Mouse (Mus musculus) MEL (cell line): Measurements from ENCODE around the gene Ppfia3. TPM values are rescaled to one million over a fixed set of nuclear protein-coding genes. Genes with fewer than 3 reads are reported as not detected.

Source experiments
- DNase-seq: peaks from one replicate; pipeline ENCODE4 v3.0.0; 2011; ENCODE audit warnings: low read depth, low spot score
- H3K27ac ChIP-seq: 2 replicates; pipeline ENCODE4 v1.5.1; 2012; ENCODE audit warnings: low read depth, mild to moderate bottlenecking, control low read depth, low read length, moderate library complexity; ENCODE audit not compliant: control insufficient read depth
- H3K27me3 ChIP-seq, 2 experiments: fragments of 150-350 bp in 1 of 2; sonication (generic) in 1 of 2; 2 replicates each; pipeline ENCODE4 v1.6.1; 2012; ENCODE audit warnings: low read length in 2 of 2, mild to moderate bottlenecking in 2 of 2, improper control_type of control experiment in 1 of 2, moderate library complexity in 1 of 2; ENCODE audit not compliant: insufficient read depth in 2 of 2, control insufficient read depth in 1 of 2
- H3K36me3 ChIP-seq, 2 experiments: 2 replicates each; pipeline ENCODE4 v1.6.1; 2012 to 2014; ENCODE audit warnings: low read length in 2 of 2, improper control_type of control experiment in 1 of 2, inconsistent platforms in 1 of 2, mild to moderate bottlenecking in 1 of 2; ENCODE audit not compliant: insufficient read depth in 2 of 2, control insufficient read depth in 1 of 2
- H3K4me1 ChIP-seq, 2 experiments: fragments of 150-350 bp in 1 of 2; sonication (generic) in 1 of 2; 2 replicates each; pipeline ENCODE4 v1.6.1; 2012; ENCODE audit warnings: low read length in 2 of 2, improper control_type of control experiment in 1 of 2, mild to moderate bottlenecking in 1 of 2; ENCODE audit not compliant: insufficient read depth in 2 of 2, control insufficient read depth in 1 of 2
- H3K4me3 ChIP-seq, 2 experiments: fragments of 150-350 bp in 1 of 2; sonication (generic) in 1 of 2; 2 replicates each; pipeline ENCODE4 v1.5.1; 2012; ENCODE audit warnings: low read depth in 2 of 2, low read length in 2 of 2, mild to moderate bottlenecking in 2 of 2, moderate library complexity in 2 of 2, control low read depth in 1 of 2, improper control_type of control experiment in 1 of 2; ENCODE audit not compliant: control insufficient read depth in 1 of 2, insufficient read depth in 1 of 2
- H3K79me2 ChIP-seq: 2 replicates; pipeline ENCODE4 v1.6.1; 2012; ENCODE audit warnings: mild to moderate bottlenecking, low read length, moderate library complexity; ENCODE audit not compliant: control insufficient read depth, poor library complexity, insufficient read depth
- H3K9ac ChIP-seq: 2 replicates; pipeline ENCODE4 v1.6.1; 2012; ENCODE audit warnings: low read depth, mild to moderate bottlenecking, control low read depth, low read length, moderate library complexity; ENCODE audit not compliant: control insufficient read depth, poor library complexity, severe bottlenecking
- H3K9me3 ChIP-seq: fragments of 150-350 bp; sonication (generic); replicated peaks from 2 replicates; pipeline ENCODE4 v1.6.1; 2012; ENCODE audit warnings: mild to moderate bottlenecking, low read length, improper control_type of control experiment, moderate library complexity; ENCODE audit not compliant: insufficient read depth
- BHLHE40 ChIP-seq: IDR thresholded peaks from 2 replicates; pipeline ENCODE4 v1.6.1; 2012; ENCODE audit warnings: low read depth, mild to moderate bottlenecking, inconsistent platforms, low read length, improper control_type of control experiment, borderline replicate concordance
- CHD1 ChIP-seq: IDR thresholded peaks from 2 replicates; pipeline ENCODE4 v1.6.1; 2012; ENCODE audit warnings: low read depth, mild to moderate bottlenecking, inconsistent platforms, low read length, improper control_type of control experiment
- CHD2 ChIP-seq: IDR thresholded peaks from 2 replicates; pipeline ENCODE4 v1.6.1; 2011; ENCODE audit warnings: low read length, improper control_type of control experiment
- CTCF ChIP-seq, 3 experiments: IDR thresholded peaks in 2 of 3; conservative IDR thresholded peaks in 1 of 3; 2 replicates each; pipeline ENCODE4 v1.5.1; 2011 to 2012; ENCODE audit warnings: low read length in 3 of 3, low read depth in 2 of 3, mild to moderate bottlenecking in 2 of 3, improper control_type of control experiment in 1 of 3, inconsistent platforms in 1 of 3, mixed read lengths in 1 of 3, moderate library complexity in 1 of 3; ENCODE audit not compliant: control insufficient read depth in 1 of 3, insufficient read depth in 1 of 3, poor library complexity in 1 of 3, severe bottlenecking in 1 of 3
- E2F4 ChIP-seq: IDR thresholded peaks from 2 replicates; pipeline ENCODE4 v1.6.1; 2011; ENCODE audit warnings: low read depth, low read length, improper control_type of control experiment, borderline replicate concordance
- ELF1 ChIP-seq: IDR thresholded peaks from 2 replicates; pipeline ENCODE4 v1.6.1; 2014; ENCODE audit warnings: low read depth, mild to moderate bottlenecking, inconsistent platforms, low read length, improper control_type of control experiment, moderate library complexity
- EP300 ChIP-seq, 2 experiments: IDR thresholded peaks; 2 replicates each; pipeline ENCODE4 v1.6.1; 2011; ENCODE audit warnings: improper control_type of control experiment in 2 of 2, low read length in 2 of 2, low read depth in 1 of 2, mild to moderate bottlenecking in 1 of 2
- ETS1 ChIP-seq: IDR thresholded peaks from 2 replicates; pipeline ENCODE4 v1.6.1; 2012; ENCODE audit warnings: low read depth, mild to moderate bottlenecking, inconsistent platforms, low read length, improper control_type of control experiment, moderate library complexity
- GATA1 ChIP-seq: IDR thresholded peaks from 2 replicates; pipeline ENCODE4 v1.6.1; 2011; ENCODE audit warnings: low read depth, low read length, improper control_type of control experiment
- HCFC1 ChIP-seq: IDR thresholded peaks from 2 replicates; pipeline ENCODE4 v1.6.1; 2012; ENCODE audit warnings: low read depth, mild to moderate bottlenecking, inconsistent platforms, low read length, improper control_type of control experiment, moderate library complexity
- KAT2A ChIP-seq: conservative IDR thresholded peaks from 2 replicates; pipeline ENCODE4 v1.6.1; 2012; ENCODE audit warnings: low read depth, low read length, improper control_type of control experiment, inconsistent platforms
- MAFK ChIP-seq: IDR thresholded peaks from 2 replicates; pipeline ENCODE4 v1.6.1; 2011; ENCODE audit warnings: low read depth, mild to moderate bottlenecking, low read length, improper control_type of control experiment, borderline replicate concordance
- MAX ChIP-seq: IDR thresholded peaks from 2 replicates; pipeline ENCODE4 v1.6.1; 2011; ENCODE audit warnings: low read length, improper control_type of control experiment
- MAZ ChIP-seq: IDR thresholded peaks from 2 replicates; pipeline ENCODE4 v1.6.1; 2012; ENCODE audit warnings: low read depth, mild to moderate bottlenecking, inconsistent platforms, low read length, improper control_type of control experiment
- MEF2A ChIP-seq: IDR thresholded peaks from 2 replicates; pipeline ENCODE4 v1.6.1; 2014; ENCODE audit warnings: low read depth, mild to moderate bottlenecking, inconsistent platforms, low read length, improper control_type of control experiment; ENCODE audit not compliant: poor library complexity, insufficient replicate concordance, severe bottlenecking; ENCODE audit errors: extremely low read depth
- MXI1 ChIP-seq: IDR thresholded peaks from 2 replicates; pipeline ENCODE4 v1.6.1; 2011; ENCODE audit warnings: mild to moderate bottlenecking, low read depth, low read length, improper control_type of control experiment
- MYB ChIP-seq: IDR thresholded peaks from 2 replicates; pipeline ENCODE4 v1.6.1; 2011; ENCODE audit warnings: mild to moderate bottlenecking, low read depth, low read length, improper control_type of control experiment
- MYC ChIP-seq: IDR thresholded peaks from 2 replicates; pipeline ENCODE4 v1.6.1; 2011; ENCODE audit warnings: low read depth, mild to moderate bottlenecking, low read length, improper control_type of control experiment, moderate library complexity
- NELFE ChIP-seq: IDR thresholded peaks from 2 replicates; pipeline ENCODE4 v1.6.1; 2011; ENCODE audit warnings: low read depth, low read length, improper control_type of control experiment
- NRF1 ChIP-seq: IDR thresholded peaks from 2 replicates; pipeline ENCODE4 v1.6.1; 2014; ENCODE audit warnings: low read depth, mild to moderate bottlenecking, inconsistent platforms, low read length, improper control_type of control experiment, moderate library complexity; ENCODE audit not compliant: poor library complexity, insufficient read depth, severe bottlenecking
- POLR2A ChIP-seq, 2 experiments: IDR thresholded peaks; 2 replicates each; pipeline ENCODE4 v1.6.1; 2011 to 2012; ENCODE audit warnings: low read length in 2 of 2, mild to moderate bottlenecking in 2 of 2, control low read depth in 1 of 2, improper control_type of control experiment in 1 of 2, low read depth in 1 of 2, moderate library complexity in 1 of 2; ENCODE audit not compliant: control insufficient read depth in 1 of 2, insufficient read depth in 1 of 2, poor library complexity in 1 of 2
- POLR2AphosphoS2 ChIP-seq: IDR thresholded peaks from 2 replicates; pipeline ENCODE4 v1.6.1; 2011; ENCODE audit warnings: low read length, improper control_type of control experiment
- POLR2AphosphoS5 ChIP-seq: IDR thresholded peaks from 2 replicates; pipeline ENCODE4 v1.6.1; 2012; ENCODE audit warnings: low read depth, borderline replicate concordance, mild to moderate bottlenecking, inconsistent platforms, low read length, moderate library complexity, mixed read lengths
- RAD21 ChIP-seq: IDR thresholded peaks from 2 replicates; pipeline ENCODE4 v1.6.1; 2011; ENCODE audit warnings: mild to moderate bottlenecking, low read depth, low read length, improper control_type of control experiment
- RCOR1 ChIP-seq: IDR thresholded peaks from 2 replicates; pipeline ENCODE4 v1.6.1; 2012; ENCODE audit warnings: low read depth, mild to moderate bottlenecking, inconsistent platforms, low read length, improper control_type of control experiment
- SIN3A ChIP-seq: IDR thresholded peaks from 2 replicates; pipeline ENCODE4 v1.6.1; 2012; ENCODE audit warnings: low read length, improper control_type of control experiment, inconsistent platforms
- SMC3 ChIP-seq: IDR thresholded peaks from 2 replicates; pipeline ENCODE4 v1.6.1; 2011; ENCODE audit warnings: low read depth, low read length, improper control_type of control experiment
- TAL1 ChIP-seq: IDR thresholded peaks from 2 replicates; pipeline ENCODE4 v1.6.1; 2012; ENCODE audit warnings: mild to moderate bottlenecking, inconsistent platforms, low read length, moderate library complexity, mixed read lengths
- TBP ChIP-seq: IDR thresholded peaks from 2 replicates; pipeline ENCODE4 v1.8.0; 2011; ENCODE audit warnings: low read depth, low read length, improper control_type of control experiment
- TCF12 ChIP-seq: IDR thresholded peaks from 2 replicates; pipeline ENCODE4 v1.6.1; 2014; ENCODE audit warnings: low read depth, mild to moderate bottlenecking, inconsistent platforms, low read length, improper control_type of control experiment, moderate library complexity
- UBTF ChIP-seq: IDR thresholded peaks from 2 replicates; pipeline ENCODE4 v1.6.1; 2012; ENCODE audit warnings: low read depth, mild to moderate bottlenecking, inconsistent platforms, low read length, improper control_type of control experiment, moderate library complexity, borderline replicate concordance; ENCODE audit not compliant: insufficient read depth
- USF1 ChIP-seq: IDR thresholded peaks from 2 replicates; pipeline ENCODE4 v1.6.1; 2014; ENCODE audit warnings: low read depth, mild to moderate bottlenecking, inconsistent platforms, low read length, improper control_type of control experiment, moderate library complexity
- ZC3H11A ChIP-seq: IDR thresholded peaks from 2 replicates; pipeline ENCODE4 v1.6.1; 2012; ENCODE audit warnings: low read depth, mild to moderate bottlenecking, inconsistent platforms, low read length, improper control_type of control experiment
- ZMIZ1 ChIP-seq: IDR thresholded peaks from 2 replicates; pipeline ENCODE4 v1.6.1; 2012; ENCODE audit warnings: low read depth, mild to moderate bottlenecking, inconsistent platforms, low read length, improper control_type of control experiment, moderate library complexity
- ZNF384 ChIP-seq: IDR thresholded peaks from 2 replicates; pipeline ENCODE4 v1.6.1; 2012; ENCODE audit warnings: low read depth, mild to moderate bottlenecking, inconsistent platforms, low read length, improper control_type of control experiment
- polyA plus RNA-seq, 2 experiments: library from polyadenylated mRNA; stranded (reverse) in 1 of 2; unstranded in 1 of 2; fragments of >175 nt in 1 of 2; fragments of >200 nt in 1 of 2; gene quantifications; 2 replicates each; pipeline versions ENCODE4 v1.2.1 to v1.2.4; 2012; ENCODE audit warnings: low replicate concordance in 2 of 2, low read depth in 1 of 2; ENCODE audit not compliant: insufficient read length in 2 of 2, insufficient read depth in 1 of 2, missing spikeins in 1 of 2
- total RNA-seq: library from RNA; depleted of rRNA; stranded (reverse); fragments of 300-350 nt; gene quantifications from 2 replicates; pipeline ENCODE4 v1.2.3, GENCODE M21; 2012

Gene Ppfia3
- total and polyA plus RNA-seq, 3 experiments: 3.4 to 5.9 TPM; not detected in 1

DNA sequence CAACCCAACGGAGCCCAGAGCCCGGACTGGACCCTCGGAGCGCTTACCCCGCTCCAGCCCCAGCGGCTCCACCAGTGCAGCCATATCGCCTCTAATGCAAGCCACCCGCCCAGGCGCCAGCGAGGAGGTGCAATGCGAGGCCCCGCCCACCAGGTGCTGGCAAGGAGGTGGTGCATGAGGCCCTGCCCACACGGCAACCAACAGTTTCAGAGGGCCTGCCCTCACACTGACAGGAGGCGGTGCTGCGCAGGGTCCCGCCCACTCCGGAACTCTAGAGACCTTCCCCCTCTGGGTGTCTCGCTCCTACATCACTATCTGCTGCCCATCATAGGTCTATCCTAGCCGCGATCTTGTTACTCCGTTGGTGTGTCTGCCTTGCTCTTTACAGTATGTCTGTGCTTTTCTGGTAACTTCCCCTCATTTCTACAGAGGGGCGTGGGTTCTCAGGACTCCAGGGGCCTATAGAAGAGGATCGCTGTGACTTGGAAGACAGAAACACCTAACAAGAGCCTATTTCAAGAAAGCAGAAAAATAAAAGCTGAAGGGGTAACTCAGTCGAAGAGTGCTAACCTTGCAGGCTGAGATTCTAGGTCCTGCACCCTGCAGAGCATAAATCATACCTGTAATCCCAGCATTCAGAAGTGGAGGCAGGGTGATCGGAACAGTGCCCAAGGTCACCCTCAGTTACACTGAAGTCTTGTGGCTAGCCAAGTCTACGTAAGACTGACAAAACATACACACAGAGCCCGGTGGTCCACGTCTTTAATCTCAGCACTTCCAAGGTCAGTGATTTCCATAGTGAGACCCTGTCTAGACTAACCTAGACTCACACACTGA, 3.9 kb upstream of the Ppfia3 start, which contains the start of gene Lin7b:
Lin7b (minus strand) TSS at position 109 of the 837 bp plus-strand sequence.
- Histone ChIP-seq H3K27me3 (no peaks in the 10 kb centered on the region), H3K27ac (peak within 1 kb of the TSS; percentile 50), H3K9ac (no peak within 1 kb of the TSS; the same call in 1 of the 2 replicates), H3K36me3 (peaks cover 12 to 18% of the 10 kb centered on the region in 2 experiments), H3K79me2 (no peaks in the 10 kb centered on the region; the same call in 1 of the 2 replicates), H3K4me3 (peak within 1 kb of the TSS; percentile 25 to 57; a peak in 3 of 4 replicates), H3K4me1 (peaks cover 6 to 24% of the 10 kb centered on the region in 2 experiments), H3K9me3 (no peaks in the 10 kb centered on the region)
- DNase-seq: peak; percentile 96
- TF ChIP-seq USF1 (no peak), TAL1 (no peak), POLR2A (IDR thresholded peaks at IDR 0.05; ENCODE audit: control insufficient read depth in 1 of 2, insufficient read depth in 1 of 2, low read depth in 1 of 2, low read length in 2 of 2, poor library complexity in 1 of 2) (peak; percentile 37 to 46; a peak in 3 of 4 replicates), TBP (no peak), NELFE (peak; percentile 29; the same call in 1 of the 2 replicates), BHLHE40 (no peak), CHD2 (0 out of 2 replicates have a peak, but pooled peaks have one; percentile 13), GATA1 (peak; percentile 54; the same call in 1 of the 2 replicates), ZMIZ1 (no peak), MYC (peak; percentile 25; the same call in 1 of the 2 replicates), MAX (no peak), KAT2A (no peak), EP300 (IDR thresholded peaks at IDR 0.05; ENCODE audit: low read depth in 1 of 2, low read length in 2 of 2) (peak in 1 of 2 experiments; percentile 46; a peak in 2 of 4 replicates), MEF2A (no peak), MAZ (peak; percentile 52; the same call in 1 of the 2 replicates), MXI1 (peak; percentile 43; the same call in 1 of the 2 replicates), HCFC1 (peak; percentile 56; the same call in 1 of the 2 replicates), ETS1 (no peak), UBTF (no peak), SIN3A (peak; percentile 65; the same call in 1 of the 2 replicates), ZC3H11A (no peak), ELF1 (peak; percentile 53; the same call in 1 of the 2 replicates), MYB (no peak), POLR2AphosphoS2 (peak; percentile 89), NRF1 (peak; percentile 76), RCOR1 (no peak), E2F4 (no peak), TCF12 (peak; percentile 26; the same call in 1 of the 2 replicates), POLR2AphosphoS5 (no peak), SMC3 (0 out of 2 replicates have a peak, but pooled peaks have one; percentile 1), RAD21 (no peak), MAFK (no peak), ZNF384 (no peak), CTCF (IDR thresholded peaks at IDR 0.05 in 2 of 3, conservative IDR thresholded peaks at IDR 0.05 in 1 of 3; ENCODE audit: control insufficient read depth in 1 of 3, insufficient read depth in 1 of 3, low read depth in 2 of 3, low read length in 3 of 3, poor library complexity in 1 of 3, severe bottlenecking in 1 of 3) (peak in 1 of 3 experiments; percentile 4; a peak in 1 of 6 replicates), CHD1 (no peak)
